Mouse (Mus musculus) embryonic facial prominence, embryonic 11.5 days (tissue): ENCODE data around the gene Lmcd1. TPM values are rescaled to one million over a fixed set of nuclear protein-coding genes. Genes with fewer than 3 reads are reported as not detected.

Experiments
- ATAC-seq: fragments of 200-750 bp; cut with Nextera tagmentation; replicated peaks from 2 replicates; pipeline ENCODE4 v1.8.0; 2017; ENCODE audit warnings: low read depth; ENCODE audit not compliant: insufficient number of reproducible peaks, low FRiP score, low TSS enrichment
- DNase-seq: peaks from one replicate; pipeline ENCODE4 v3.0.0-alpha.2; 2015; ENCODE audit warnings: low spot score
- H3K27ac ChIP-seq: fragments of 300-500 bp; sonication (generic); replicated peaks from 2 replicates; pipeline ENCODE4 v1.5.1; 2014; ENCODE audit warnings: mild to moderate bottlenecking, low read depth, low read length, control low read depth
- H3K27me3 ChIP-seq: fragments of 300-500 bp; sonication (generic); 2 replicates; pipeline ENCODE4 v1.6.1; 2014; ENCODE audit warnings: mild to moderate bottlenecking, low read length, moderate library complexity, mixed read lengths; ENCODE audit not compliant: control insufficient read depth, insufficient read depth
- H3K36me3 ChIP-seq: fragments of 300-500 bp; sonication (generic); replicated peaks from 2 replicates; pipeline ENCODE4 v1.6.1; 2014; ENCODE audit warnings: low read depth, mild to moderate bottlenecking, low read length, moderate library complexity, mixed read lengths; ENCODE audit not compliant: control insufficient read depth, insufficient read depth
- H3K4me1 ChIP-seq: fragments of 300-500 bp; sonication (generic); 2 replicates; pipeline ENCODE4 v1.6.1; 2014; ENCODE audit warnings: low read length, mixed read lengths; ENCODE audit not compliant: control insufficient read depth, insufficient read depth
- H3K4me2 ChIP-seq: fragments of 300-500 bp; sonication (generic); 2 replicates; pipeline ENCODE4 v1.6.1; 2014; ENCODE audit warnings: low read depth, mild to moderate bottlenecking, control low read depth, low read length, moderate library complexity
- H3K4me3 ChIP-seq: fragments of 300-500 bp; sonication (generic); 2 replicates; pipeline ENCODE4 v1.5.1; 2014; ENCODE audit warnings: low read depth, low read length, control low read depth
- H3K9ac ChIP-seq: fragments of 300-500 bp; sonication (generic); replicated peaks from 2 replicates; pipeline ENCODE4 v1.6.1; 2014; ENCODE audit warnings: mild to moderate bottlenecking, control low read depth, low read length
- H3K9me3 ChIP-seq: fragments of 300-500 bp; sonication (generic); replicated peaks from 2 replicates; pipeline ENCODE4 v1.6.1; 2016; ENCODE audit warnings: mild to moderate bottlenecking, low read length, inconsistent platforms, mixed read lengths; ENCODE audit not compliant: control insufficient read depth
- WGBS: fragments of 180-500 bp; shearing (Covaris S2); extraction: QIAGEN DNeasy Blood & Tissue Kit; methylation state at CpG from one replicate; pipeline ENCODE4 v1.1.7; 2014; 5-methylcytosine and 5-hydroxymethylcytosine counted together
- polyA plus RNA-seq: library from polyadenylated mRNA; unstranded; fragments of >200 nt; fragmentation: Nextera tagmentation; extraction: Ambion mirVana; gene quantifications from 2 replicates; pipeline ENCODE4 v1.2.1, GENCODE M21; 2014

Gene Lmcd1
- polyA plus RNA-seq, 1 experiment from 2014 or later, result 5.4 TPM

GRCm38 (mm10) chr6:112331223-112331598 lies 57.7 kb downstream of the Lmcd1 start:
- Histone ChIP-seq H3K4me3 (no peak overlapping the region), H3K4me2 (no peak overlapping the region), H3K9me3 (no peaks in the 10 kb centered on the region), H3K36me3 (no peaks in the 10 kb centered on the region), H3K9ac (no peak overlapping the region), H3K27me3 (no peaks in the 10 kb centered on the region), H3K4me1 (no peaks in the 10 kb centered on the region), H3K27ac (no peak overlapping the region)
- ATAC-seq (no peak), DNase-seq (no peak)
- WGBS, result 76% methylated on average over 6 of the region's 6 CpGs

GRCm38 (mm10) chr6:112333930-112334329 lies 60.4 kb downstream of the Lmcd1 start:
- no peak for DNase-seq
- 86% methylated on average over 5 of the region's 5 CpGs for WGBS

GRCm38 (mm10) chr6:112337667-112338066 lies 64.1 kb downstream of the Lmcd1 start:
- Histone ChIP-seq H3K27me3 (no peaks in the 10 kb centered on the region), H3K4me1 (no peaks in the 10 kb centered on the region), H3K27ac (no peak overlapping the region), H3K4me3 (no peak overlapping the region), H3K9ac (no peak overlapping the region), H3K36me3 (no peaks in the 10 kb centered on the region), H3K4me2 (no peak overlapping the region), H3K9me3 (no peaks in the 10 kb centered on the region)
- ATAC-seq (no peak), DNase-seq (no peak)
- WGBS, result 86% methylated on average over 6 of the region's 6 CpGs

More at GRCm38 (mm10) chr6:112333930-112334329, 60.4 kb downstream of the Lmcd1 start:
- ATAC-seq, result no peak
- no peak overlapping the region for H3K9ac ChIP-seq
- H3K27me3 ChIP-seq, result no peaks in the 10 kb centered on the region
- H3K4me1 ChIP-seq, result no peaks in the 10 kb centered on the region
- no peak overlapping the region for H3K4me3 ChIP-seq
- no peak overlapping the region for H3K4me2 ChIP-seq
- no peaks in the 10 kb centered on the region for H3K36me3 ChIP-seq
- H3K27ac ChIP-seq, result no peak overlapping the region
- H3K9me3 ChIP-seq, result no peaks in the 10 kb centered on the region

GRCm38 (mm10) chr6:112339016-112339415 lies 65.5 kb downstream of the Lmcd1 start:
- Histone ChIP-seq H3K4me1 (no peaks in the 10 kb centered on the region), H3K4me3 (no peak overlapping the region), H3K9me3 (no peaks in the 10 kb centered on the region), H3K4me2 (no peak overlapping the region), H3K9ac (no peak overlapping the region), H3K27ac (no peak overlapping the region), H3K36me3 (no peaks in the 10 kb centered on the region), H3K27me3 (no peaks in the 10 kb centered on the region)
- DNase-seq, result no peak
- no peak for ATAC-seq
- WGBS, result 77% methylated on average over 4 of the region's 4 CpGs

GRCm38 (mm10) chr6:112350452-112350851 lies 76.9 kb downstream of the Lmcd1 start:
- Histone ChIP-seq H3K27ac (no peak overlapping the region), H3K9me3 (no peaks in the 10 kb centered on the region), H3K27me3 (no peaks in the 10 kb centered on the region), H3K9ac (no peak overlapping the region), H3K36me3 (no peaks in the 10 kb centered on the region), H3K4me2 (no peak overlapping the region), H3K4me1 (no peaks in the 10 kb centered on the region), H3K4me3 (no peak overlapping the region)
- ATAC-seq, result no peak
- no peak for DNase-seq
- WGBS, result 94% methylated on average over 4 of the region's 4 CpGs

GRCm38 (mm10) chr6:112359341-112359740 lies 85.8 kb downstream of the Lmcd1 start:
- Histone ChIP-seq H3K9ac (no peak overlapping the region), H3K27me3 (no peaks in the 10 kb centered on the region), H3K9me3 (no peaks in the 10 kb centered on the region), H3K27ac (no peak overlapping the region), H3K4me1 (no peaks in the 10 kb centered on the region), H3K4me2 (no peak overlapping the region), H3K36me3 (no peaks in the 10 kb centered on the region), H3K4me3 (no peak overlapping the region)
- DNase-seq, result no peak
- 90% methylated on average over 1 of the region's 1 CpGs for WGBS
- ATAC-seq, result no peak

DNA sequence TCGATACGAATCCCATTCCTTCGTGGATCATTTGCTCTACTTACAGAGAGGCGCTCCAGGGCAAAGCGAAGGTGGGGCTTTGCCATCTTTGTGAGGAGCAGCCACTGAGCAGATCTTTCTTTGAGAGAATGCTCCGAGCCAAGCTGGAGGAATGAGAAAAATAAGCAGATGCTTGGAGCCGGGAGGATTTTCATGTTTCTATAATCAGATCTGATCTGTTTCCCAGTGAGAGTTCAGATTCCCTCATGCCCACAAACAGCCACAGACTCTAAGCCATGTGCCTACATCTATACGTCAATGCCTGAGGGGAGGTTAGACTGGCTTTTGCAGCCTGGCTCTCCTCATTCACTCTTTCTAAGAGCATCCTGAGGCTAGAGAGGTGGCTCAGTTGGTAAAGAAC lies 87.1 kb downstream of the Lmcd1 start:
- Histone ChIP-seq H3K27me3 (no peaks in the 10 kb centered on the region), H3K4me3 (no peak overlapping the region), H3K27ac (no peak overlapping the region), H3K36me3 (no peaks in the 10 kb centered on the region), H3K4me1 (no peaks in the 10 kb centered on the region), H3K9ac (no peak overlapping the region), H3K4me2 (no peak overlapping the region), H3K9me3 (no peaks in the 10 kb centered on the region)
- 86% methylated on average over 8 of the region's 8 CpGs for WGBS
- DNase-seq (no peak), ATAC-seq (no peak)

DNA sequence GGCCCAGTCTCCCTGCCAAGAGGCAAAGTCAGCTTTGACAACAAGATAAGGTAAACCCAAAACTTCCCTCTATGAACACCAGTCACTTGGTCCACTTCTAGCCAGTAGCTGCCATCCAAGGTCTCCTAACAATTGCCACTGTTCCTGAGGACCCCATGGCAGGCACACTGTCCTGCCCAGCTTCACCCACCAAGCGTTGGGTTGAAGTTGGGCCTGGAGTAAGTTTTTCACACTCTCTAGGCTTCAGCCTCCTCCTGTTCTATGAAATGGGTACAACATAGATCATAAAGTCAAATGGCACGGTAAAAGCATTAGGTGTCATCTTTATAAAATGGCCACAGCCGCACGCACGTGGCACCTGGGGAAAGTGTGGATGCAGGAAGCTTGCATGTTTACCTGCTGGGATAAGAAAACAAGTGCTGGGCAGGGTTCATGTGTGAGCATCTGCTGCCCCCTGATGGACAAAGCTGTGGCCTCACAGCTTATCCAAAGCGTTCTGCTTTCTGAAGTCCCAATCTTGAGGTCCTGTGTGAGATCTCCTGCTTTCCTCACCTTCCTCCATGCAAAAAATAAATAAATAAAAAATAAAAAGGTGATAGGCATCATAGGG lies 88.9 kb downstream of the Lmcd1 start:
- peak; percentile 75 for DNase-seq
- WGBS, result 37% methylated on average over 6 of the region's 6 CpGs
- H3K36me3 ChIP-seq, result no peaks in the 10 kb centered on the region
- 0 out of 2 replicates have a peak, but pooled peaks have one; percentile 47 for ATAC-seq
- H3K4me3 ChIP-seq, result no peak overlapping the region
- H3K9ac ChIP-seq, result no peak overlapping the region
- no peak overlapping the region for H3K4me2 ChIP-seq
- H3K27me3 ChIP-seq, result no peaks in the 10 kb centered on the region
- H3K4me1 ChIP-seq, result no peaks in the 10 kb centered on the region
- H3K27ac ChIP-seq, result no peak overlapping the region
- H3K9me3 ChIP-seq, result no peaks in the 10 kb centered on the region
